Mouse (Mus musculus) embryonic facial prominence, embryonic 14.5 days (tissue): ENCODE measurements around the gene Tmem117. TPM values are rescaled to one million over a fixed set of nuclear protein-coding genes. Genes with fewer than 3 reads are reported as not detected.

Experiments used
- ATAC-seq: fragments of 200-750 bp; cut with Nextera tagmentation; 2 replicates; pipeline ENCODE4 v1.8.0; 2017; ENCODE audit warnings: low read depth, moderate number of reproducible peaks, moderate TSS enrichment
- DNase-seq: peaks from one replicate; pipeline ENCODE4 v3.0.0-alpha.2; 2015; ENCODE audit warnings: low spot score
- H3K27ac ChIP-seq: fragments of 300-500 bp; sonication (generic); replicated peaks from 2 replicates; pipeline ENCODE4 v1.5.1; 2014; ENCODE audit warnings: low read depth, mild to moderate bottlenecking, low read length, moderate library complexity
- H3K27me3 ChIP-seq: fragments of 300-500 bp; sonication (generic); replicated peaks from 2 replicates; pipeline ENCODE4 v1.6.1; 2014; ENCODE audit warnings: low read length; ENCODE audit not compliant: control insufficient read depth, insufficient read depth
- H3K36me3 ChIP-seq: fragments of 300-500 bp; sonication (generic); 2 replicates; pipeline ENCODE4 v1.6.1; 2014; ENCODE audit warnings: low read length, mixed read lengths; ENCODE audit not compliant: control insufficient read depth, insufficient read depth
- H3K4me1 ChIP-seq: fragments of 300-500 bp; sonication (generic); 2 replicates; pipeline ENCODE4 v1.6.1; 2014; ENCODE audit warnings: antibody characterized with exemption, low read length; ENCODE audit not compliant: control insufficient read depth, insufficient read depth
- H3K4me2 ChIP-seq: fragments of 300-500 bp; sonication (generic); 2 replicates; pipeline ENCODE4 v1.6.1; 2014; ENCODE audit warnings: low read depth, mild to moderate bottlenecking, low read length, moderate library complexity, mixed read lengths
- H3K4me3 ChIP-seq: fragments of 300-500 bp; sonication (generic); 2 replicates; pipeline ENCODE4 v1.5.1; 2014; ENCODE audit warnings: low read depth, mild to moderate bottlenecking, low read length
- H3K9ac ChIP-seq: fragments of 300-500 bp; sonication (generic); 2 replicates; pipeline ENCODE4 v1.6.1; 2014; ENCODE audit warnings: low read depth, mild to moderate bottlenecking, low read length, moderate library complexity, mixed read lengths
- H3K9me3 ChIP-seq: fragments of 300-500 bp; sonication (generic); 2 replicates; pipeline ENCODE4 v1.6.1; 2016; ENCODE audit warnings: low read length; ENCODE audit not compliant: control insufficient read depth
- WGBS: fragments of 180-500 bp; shearing (Covaris S2); extraction: QIAGEN DNeasy Blood & Tissue Kit; methylation state at CpG from one replicate; pipeline ENCODE4 v1.1.7; 2014; 5-methylcytosine and 5-hydroxymethylcytosine counted together
- polyA plus RNA-seq: library from polyadenylated mRNA; unstranded; fragments of >200 nt; fragmentation: Nextera tagmentation; extraction: Ambion mirVana; gene quantifications from 2 replicates; pipeline ENCODE4 v1.2.1, GENCODE M21; 2014

Gene Tmem117
- polyA plus RNA-seq, 1 experiment from 2014 or later: 11.1 TPM

- no peak overlapping the region for H3K4me3 ChIP-seq
- H3K27ac ChIP-seq: no peak overlapping the region
- no peaks in the 10 kb centered on the region for H3K27me3 ChIP-seq
- no peak overlapping the region for H3K9ac ChIP-seq
- H3K36me3 ChIP-seq: no peaks in the 10 kb centered on the region
- no peak overlapping the region for H3K4me2 ChIP-seq
- no peaks in the 10 kb centered on the region for H3K9me3 ChIP-seq
- 75% methylated on average over 5 of the region's 5 CpGs for WGBS
- no peaks in the 10 kb centered on the region for H3K4me1 ChIP-seq
- DNase-seq: no peak
- ATAC-seq: no peak
These were observed 314.9 kb downstream of the Tmem117 start for GRCm38 (mm10) chr15:94943891-94944290.

GRCm38 (mm10) chr15:94951382-94952048 is 322.5 kb downstream of the Tmem117 start:
- Histone ChIP-seq H3K4me3 (no peak overlapping the region), H3K9ac (no peak overlapping the region), H3K4me1 (no peaks in the 10 kb centered on the region), H3K27ac (no peak overlapping the region), H3K9me3 (no peaks in the 10 kb centered on the region), H3K36me3 (no peaks in the 10 kb centered on the region), H3K27me3 (no peaks in the 10 kb centered on the region), H3K4me2 (no peak overlapping the region)
- ATAC-seq (no peak), DNase-seq (no peak)
- 74% methylated on average over 7 of the region's 7 CpGs for WGBS

- 54% methylated on average over 3 of the region's 3 CpGs for WGBS
- Histone ChIP-seq H3K4me2 (no peak overlapping the region), H3K9ac (no peak overlapping the region), H3K4me1 (no peaks in the 10 kb centered on the region), H3K27me3 (no peaks in the 10 kb centered on the region), H3K36me3 (no peaks in the 10 kb centered on the region), H3K4me3 (no peak overlapping the region), H3K9me3 (0 out of 2 replicates have a peak, but pooled peaks cover 5% of the 10 kb centered on the region), H3K27ac (no peak overlapping the region)
- DNase-seq (peak; percentile 32), ATAC-seq (no peak)
These were observed 327.7 kb downstream of the Tmem117 start for GRCm38 (mm10) chr15:94956697-94957096.

GRCm38 (mm10) chr15:94957202-94957601 is 328.2 kb downstream of the Tmem117 start:
- Histone ChIP-seq H3K4me2 (no peak overlapping the region), H3K4me1 (no peaks in the 10 kb centered on the region), H3K9me3 (0 out of 2 replicates have a peak, but pooled peaks cover 6% of the 10 kb centered on the region), H3K36me3 (no peaks in the 10 kb centered on the region), H3K27me3 (no peaks in the 10 kb centered on the region), H3K9ac (no peak overlapping the region), H3K27ac (no peak overlapping the region), H3K4me3 (no peak overlapping the region)
- DNase-seq (no peak), ATAC-seq (no peak)
- 73% methylated on average over 4 of the region's 4 CpGs for WGBS

- ATAC-seq: no peak
- no peak overlapping the region for H3K4me2 ChIP-seq
- H3K4me3 ChIP-seq: no peak overlapping the region
- no peaks in the 10 kb centered on the region for H3K9me3 ChIP-seq
- no peaks in the 10 kb centered on the region for H3K27me3 ChIP-seq
- no peak overlapping the region for H3K9ac ChIP-seq
- WGBS: 84% methylated on average over 6 of the region's 6 CpGs
- no peaks in the 10 kb centered on the region for H3K4me1 ChIP-seq
- no peak for DNase-seq
- no peaks in the 10 kb centered on the region for H3K36me3 ChIP-seq
- H3K27ac ChIP-seq: no peak overlapping the region
These were observed 338.0 kb downstream of the Tmem117 start for GRCm38 (mm10) chr15:94967004-94967403.

GRCm38 (mm10) chr15:94968403-94969180 is 339.6 kb downstream of the Tmem117 start:
- H3K27ac ChIP-seq: no peak overlapping the region
- no peaks in the 10 kb centered on the region for H3K36me3 ChIP-seq
- peak; percentile 4 for DNase-seq
- no peak overlapping the region for H3K4me3 ChIP-seq
- H3K9me3 ChIP-seq: no peaks in the 10 kb centered on the region
- no peak for ATAC-seq
- no peak overlapping the region for H3K4me2 ChIP-seq
- WGBS: 73% methylated on average over 13 of the region's 13 CpGs
- H3K4me1 ChIP-seq: no peaks in the 10 kb centered on the region
- H3K27me3 ChIP-seq: no peaks in the 10 kb centered on the region
- H3K9ac ChIP-seq: no peak overlapping the region

GRCm38 (mm10) chr15:94981798-94982197 is 352.8 kb downstream of the Tmem117 start:
- WGBS: 84% methylated on average over 4 of the region's 4 CpGs
- H3K27ac ChIP-seq: no peak overlapping the region
- no peak overlapping the region for H3K4me3 ChIP-seq
- ATAC-seq: no peak
- no peak overlapping the region for H3K4me2 ChIP-seq
- no peaks in the 10 kb centered on the region for H3K27me3 ChIP-seq
- no peaks in the 10 kb centered on the region for H3K9me3 ChIP-seq
- no peak overlapping the region for H3K9ac ChIP-seq
- no peak for DNase-seq
- H3K36me3 ChIP-seq: no peaks in the 10 kb centered on the region
- no peaks in the 10 kb centered on the region for H3K4me1 ChIP-seq

- no peak for ATAC-seq
- no peaks in the 10 kb centered on the region for H3K4me1 ChIP-seq
- H3K4me3 ChIP-seq: no peak overlapping the region
- no peak for DNase-seq
- no peak overlapping the region for H3K4me2 ChIP-seq
- no peaks in the 10 kb centered on the region for H3K9me3 ChIP-seq
- H3K27ac ChIP-seq: no peak overlapping the region
- 93% methylated on average over 9 of the region's 9 CpGs for WGBS
- no peaks in the 10 kb centered on the region for H3K27me3 ChIP-seq
- no peaks in the 10 kb centered on the region for H3K36me3 ChIP-seq
- H3K9ac ChIP-seq: no peak overlapping the region
These were observed 366.3 kb downstream of the Tmem117 start for GRCm38 (mm10) chr15:94995352-94995751.
